Comparison of ENCODE assay signal across 40 mouse cellular contexts in the genomic region with DNA sequence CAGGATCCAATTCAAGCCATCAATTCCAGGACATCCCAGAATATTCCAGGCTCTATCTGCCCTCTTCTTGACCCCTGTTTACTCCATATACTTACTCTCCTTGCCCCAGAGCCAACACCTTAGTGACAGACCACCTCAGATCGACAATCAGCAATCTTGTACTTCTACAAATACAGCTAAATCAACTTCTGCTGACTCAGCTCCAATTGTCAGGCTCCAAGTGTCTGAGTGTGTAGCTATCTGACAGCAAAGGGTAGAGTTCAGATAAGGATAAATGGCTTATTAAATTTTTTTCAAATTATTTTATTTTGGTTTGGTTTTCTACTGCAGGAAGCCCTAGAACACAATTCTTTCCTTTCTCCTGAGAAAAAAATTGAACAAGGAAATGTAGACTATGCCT. TPM values are rescaled to one million over a fixed set of nuclear protein-coding genes. Genes with fewer than 3 reads are reported as not detected.
"Had no signal": no experiment of that assay in that cellular context is flagged by ENCODE, and none has a peak within 500 bp of the region (broad histone marks: within the 10 kb centered on the region; RNA-seq: fewer than 3 reads in every experiment).

No protein-coding gene starts in this region.

- H3K9me3 ChIP-seq: limb, embryonic 10.5 days; limb, embryonic 12.5 days; limb, embryonic 13.5 days; limb, embryonic 15.5 days; liver, embryonic 12.5 days; liver, embryonic 13.5 days; liver, embryonic 15.5 days; lung, embryonic 15.5 days; megakaryocyte, embryonic 14.5 days; midbrain, embryonic 10.5 days; midbrain, embryonic 12.5 days; midbrain, embryonic 13.5 days; midbrain, embryonic 15.5 days had no signal

- H3K9ac ChIP-seq: limb, embryonic 12.5 days; limb, embryonic 13.5 days; limb, embryonic 15.5 days; liver, embryonic 12.5 days; liver, embryonic 13.5 days; liver, embryonic 14.5 days; liver, embryonic 15.5 days; liver, postnatal 0 days; lung, embryonic 14.5 days; lung, embryonic 15.5 days; midbrain, embryonic 12.5 days; midbrain, embryonic 13.5 days; midbrain, embryonic 15.5 days had no signal

- DNase-seq: left cerebral cortex, postnatal 4 days; liver; liver, embryonic 13.5 days; liver, postnatal 0 days; lung, adult 18-20 months; lung, adult 2 months; lung, embryonic 14.5 days; lung, postnatal 10 days; lung, postnatal 14 days; lung, postnatal 36 days; lung, postnatal 4 days; midbrain, embryonic 14.5 days had no signal

- H3K27ac ChIP-seq: limb, embryonic 10.5 days; limb, embryonic 12.5 days; limb, embryonic 13.5 days; limb, embryonic 15.5 days; liver, embryonic 12.5 days; liver, embryonic 13.5 days; liver, embryonic 14.5 days; liver, embryonic 15.5 days; lung, embryonic 15.5 days; macrophage; midbrain, embryonic 10.5 days; midbrain, embryonic 12.5 days; midbrain, embryonic 13.5 days; midbrain, embryonic 15.5 days had no signal

- H3K4me2 ChIP-seq: limb, embryonic 12.5 days; limb, embryonic 13.5 days; limb, embryonic 15.5 days; liver, embryonic 11.5 days; liver, embryonic 12.5 days; liver, embryonic 13.5 days; liver, embryonic 15.5 days; lung, embryonic 14.5 days; lung, embryonic 15.5 days; midbrain, embryonic 11.5 days; midbrain, embryonic 12.5 days; midbrain, embryonic 13.5 days; midbrain, embryonic 15.5 days had no signal

- H3K36me3 ChIP-seq: limb, embryonic 10.5 days; limb, embryonic 12.5 days; limb, embryonic 13.5 days; limb, embryonic 15.5 days; liver, embryonic 12.5 days; liver, embryonic 13.5 days; liver, embryonic 15.5 days; lung, embryonic 15.5 days; midbrain, embryonic 10.5 days; midbrain, embryonic 12.5 days; midbrain, embryonic 13.5 days; midbrain, embryonic 15.5 days had no signal

- H3K4me1 ChIP-seq: limb, embryonic 10.5 days; limb, embryonic 12.5 days; limb, embryonic 13.5 days; limb, embryonic 15.5 days; liver, embryonic 12.5 days; liver, embryonic 13.5 days; liver, embryonic 15.5 days; lung, embryonic 15.5 days; megakaryocyte, embryonic 14.5 days; midbrain, embryonic 10.5 days; midbrain, embryonic 12.5 days; midbrain, embryonic 13.5 days; midbrain, embryonic 15.5 days had no signal

- H3K27me3 ChIP-seq: limb, embryonic 12.5 days; limb, embryonic 13.5 days; limb, embryonic 15.5 days; liver, embryonic 12.5 days; liver, embryonic 13.5 days; liver, embryonic 15.5 days; lung, embryonic 15.5 days; megakaryocyte, embryonic 14.5 days; midbrain, embryonic 12.5 days; midbrain, embryonic 13.5 days; midbrain, embryonic 15.5 days had no signal

- H3K4me3 ChIP-seq: limb, embryonic 10.5 days; limb, embryonic 12.5 days; limb, embryonic 13.5 days; limb, embryonic 15.5 days; liver, embryonic 12.5 days; liver, embryonic 13.5 days; liver, embryonic 15.5 days; lung, embryonic 15.5 days; megakaryocyte, embryonic 14.5 days; midbrain, embryonic 10.5 days; midbrain, embryonic 12.5 days; midbrain, embryonic 13.5 days; midbrain, embryonic 15.5 days; myocyte had no signal

RNA-seq across cellular contexts. Expression of a gene that starts 29.6 kb away (rescaled TPM):
- total RNA-seq: left cerebral cortex, postnatal 25 days; left cerebral cortex, postnatal 36 days; left cerebral cortex, postnatal 4 days; megakaryocyte progenitor cell, adult 5-6 weeks; megakaryocyte-erythroid progenitor cell, adult 5-6 weeks; monocyte, adult 5-6 weeks had no signal
- polyA plus RNA-seq: limb, embryonic 10.5 days; limb, embryonic 11.5 days; liver, adult 2 months; liver, embryonic 11.5 days; liver, embryonic 12.5 days; liver, embryonic 13.5 days; liver, embryonic 15.5 days; liver, embryonic 16.5 days; lung, adult 2 months; lung, embryonic 14.5 days; lung, embryonic 16.5 days; midbrain, embryonic 10.5 days; midbrain, embryonic 11.5 days; midbrain, embryonic 12.5 days; midbrain, embryonic 15.5 days; midbrain, postnatal 0 days; myocyte had no signal

RNA-seq across cellular contexts. Expression of a gene that starts 38.3 kb away (rescaled TPM):
- total RNA-seq: liver, adult 2 months; megakaryocyte progenitor cell, adult 5-6 weeks; megakaryocyte, adult 5-6 weeks; megakaryocyte-erythroid progenitor cell, adult 5-6 weeks; monocyte, adult 5-6 weeks had no signal
- polyA plus RNA-seq: liver, adult 2 months; liver, postnatal 0 days; macrophage; midbrain, embryonic 11.5 days; midbrain, embryonic 12.5 days; myocyte had no signal
